Mouse (Mus musculus) ES-E14 (cell line): ENCODE measurements around the gene Tmprss7.

Source experiments
- HCFC1 ChIP-seq: IDR thresholded peaks from 2 replicates; pipeline ENCODE4 v1.6.1; 2012; ENCODE audit warnings: low read length, inconsistent platforms, borderline replicate concordance; ENCODE audit not compliant: insufficient read depth
- MAFK ChIP-seq: IDR thresholded peaks from 2 replicates; pipeline ENCODE4 v1.6.1; 2014; ENCODE audit warnings: mild to moderate bottlenecking, low read depth, low read length, inconsistent platforms; ENCODE audit not compliant: insufficient read depth

DNA sequence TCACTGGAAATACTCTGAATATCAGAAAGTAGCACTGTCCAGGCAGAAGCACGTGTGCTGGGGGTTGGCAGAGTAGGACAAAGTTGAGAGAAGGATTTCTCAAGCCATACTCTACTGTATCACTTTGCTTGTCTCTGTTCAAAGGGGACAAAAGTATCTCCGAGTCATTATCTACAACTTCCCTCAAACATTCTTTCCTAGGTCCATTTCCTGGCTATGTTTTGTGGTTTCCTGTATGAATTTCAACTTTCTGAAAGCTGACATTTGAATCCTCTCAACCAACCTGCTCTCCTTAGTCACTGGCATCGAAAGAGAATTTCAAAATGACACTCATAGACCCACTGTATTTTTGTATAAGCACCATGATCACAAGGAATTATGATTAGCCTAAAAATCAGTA is 25.3 kb downstream of the Tmprss7 start:
- TF ChIP-seq MAFK (no peak), HCFC1 (no peak)
